Mouse (Mus musculus): ENCODE results near the gene Chrng.

Gene Chrng

DNA sequence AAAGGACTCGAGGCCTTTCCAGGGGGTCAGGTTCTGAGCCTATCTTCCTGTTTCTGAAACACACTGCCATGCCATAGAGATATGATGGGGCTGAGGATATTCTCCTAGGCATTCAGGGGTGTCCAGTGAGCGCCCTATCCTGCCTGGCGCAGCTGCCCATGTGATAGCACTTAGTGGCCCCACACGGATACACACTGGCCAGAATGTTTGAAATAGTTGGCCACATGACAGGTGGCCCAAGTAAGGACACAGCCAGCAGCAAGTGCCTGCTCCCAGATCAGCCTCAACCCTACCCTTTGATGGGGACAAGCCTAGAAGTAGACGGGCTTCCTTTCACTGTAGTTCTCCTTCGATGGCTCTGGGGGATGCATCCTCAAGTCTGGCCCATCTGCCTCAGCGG, at the start of gene Chrng:
Chrng (plus strand) TSS at position 193 of the 400 bp plus-strand sequence.
- no peak for DNase-seq (ENCODE audit: inconsistent age in 2 of 2, low spot score in 1 of 2)

DNA sequence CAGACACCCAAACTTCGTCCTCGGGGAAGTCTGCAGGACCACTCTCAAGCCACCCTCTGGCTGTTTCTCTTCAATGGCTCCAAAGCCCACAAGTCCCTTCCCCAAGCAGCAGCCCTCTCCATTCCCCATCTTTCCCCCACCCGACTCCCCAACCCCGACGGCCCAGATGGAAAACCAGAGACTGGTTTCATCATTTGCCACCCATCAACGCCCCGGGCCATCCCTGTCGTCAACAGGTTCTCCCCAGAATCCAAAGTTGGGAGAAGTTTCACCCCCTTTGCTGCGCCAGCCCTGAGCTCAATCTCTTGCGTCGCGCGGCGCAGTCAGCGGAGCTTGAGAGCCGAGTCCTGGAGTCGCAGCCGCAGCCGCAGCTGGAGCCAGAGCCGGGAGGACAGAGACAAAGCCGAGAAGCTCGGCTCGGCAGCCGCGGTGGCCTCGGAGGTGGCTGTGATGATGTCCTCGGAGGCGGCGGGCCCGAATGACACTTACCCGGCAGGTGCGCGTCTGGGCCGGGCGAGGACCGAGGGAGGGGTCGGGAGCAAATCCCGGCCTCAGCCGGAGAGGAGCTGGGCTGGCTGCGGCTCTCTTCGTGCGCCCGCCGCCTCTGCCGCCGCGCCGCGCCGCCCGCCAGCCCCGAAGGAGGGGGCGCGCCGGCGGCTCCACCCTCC, 48.8 kb upstream of the Chrng start:
- DNase-seq (ENCODE audit: inconsistent age in 2 of 2, low spot score in 1 of 2): no peak

DNA sequence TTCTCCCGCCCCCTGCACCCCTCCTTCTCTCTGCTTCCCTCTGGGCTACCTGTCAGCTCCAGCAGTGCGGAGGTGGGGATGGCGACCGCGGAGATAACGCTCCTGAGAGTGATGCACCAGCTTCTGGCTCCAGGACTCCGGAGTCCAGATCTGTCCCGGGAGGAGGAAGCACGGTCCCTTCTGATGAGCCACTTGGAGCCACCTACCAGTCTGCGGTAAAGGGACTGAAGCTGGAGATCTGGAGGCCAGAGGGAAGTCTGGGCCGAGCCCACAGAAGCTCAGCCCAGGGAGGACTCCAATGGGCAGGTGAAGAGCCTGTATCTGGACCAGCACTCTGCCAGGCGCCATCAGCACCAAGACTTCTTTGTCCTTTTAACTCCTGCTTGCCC, 48.3 kb upstream of the Chrng start, which contains the start of gene Ecel1:
Ecel1 (minus strand) TSS at position 323 of the 389 bp plus-strand sequence.
- DNase-seq (ENCODE audit: inconsistent age in 2 of 2, low spot score in 1 of 2): no peak

DNA sequence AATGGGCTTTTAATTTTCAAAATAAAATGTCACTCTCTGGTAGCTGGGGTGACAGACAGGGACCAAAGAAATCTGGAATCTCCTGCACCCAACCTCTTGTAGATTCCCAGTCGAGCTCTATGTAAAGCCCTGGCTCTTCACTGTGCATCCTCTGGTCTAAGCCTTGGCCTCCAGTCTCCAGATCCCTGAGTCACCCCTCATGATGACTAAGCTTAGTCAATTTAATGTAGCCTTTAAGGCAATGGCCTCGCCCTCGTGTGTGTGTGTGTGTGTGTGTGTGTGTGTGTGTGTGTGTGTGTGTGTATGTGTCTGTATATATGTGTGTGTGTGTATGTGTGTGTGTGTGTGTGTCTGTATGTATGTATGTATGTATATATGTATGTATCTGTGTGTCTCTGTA, 45.1 kb upstream of the Chrng start:
- DNase-seq (ENCODE audit: inconsistent age in 2 of 2, low spot score in 1 of 2): peak; percentile 48 to 78

DNA sequence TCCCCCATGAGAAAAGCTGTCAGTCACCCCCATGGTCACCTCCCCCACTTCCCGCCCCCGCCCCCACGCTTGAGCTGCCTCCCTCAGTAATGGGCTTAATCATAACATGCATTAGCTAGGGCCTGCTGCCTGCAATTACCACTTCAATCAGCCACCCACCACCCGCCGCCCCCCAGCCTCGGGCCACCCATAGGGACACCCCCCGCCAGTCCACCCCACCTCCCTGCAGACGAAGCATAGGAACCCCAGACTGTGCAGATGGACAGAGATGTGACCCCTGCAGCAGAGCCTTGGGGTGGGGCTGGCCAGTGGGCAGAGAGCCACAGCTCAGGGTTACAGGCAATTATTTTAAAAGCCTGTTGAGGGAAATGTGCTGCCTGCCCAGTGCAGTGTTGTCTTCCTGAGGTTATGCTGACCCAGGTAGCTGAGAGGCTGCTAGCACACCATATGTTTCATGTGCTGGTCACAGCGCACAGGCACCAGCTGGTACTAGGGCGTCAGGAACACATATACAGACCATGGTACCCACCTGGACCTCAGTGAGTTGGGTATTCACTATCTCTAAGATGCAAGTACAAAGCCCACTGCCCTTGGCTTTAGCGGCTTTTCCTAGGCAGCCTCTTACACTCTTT, 40.2 kb upstream of the Chrng start:
- DNase-seq (ENCODE audit: inconsistent age in 2 of 2, low spot score in 1 of 2): no peak

DNA sequence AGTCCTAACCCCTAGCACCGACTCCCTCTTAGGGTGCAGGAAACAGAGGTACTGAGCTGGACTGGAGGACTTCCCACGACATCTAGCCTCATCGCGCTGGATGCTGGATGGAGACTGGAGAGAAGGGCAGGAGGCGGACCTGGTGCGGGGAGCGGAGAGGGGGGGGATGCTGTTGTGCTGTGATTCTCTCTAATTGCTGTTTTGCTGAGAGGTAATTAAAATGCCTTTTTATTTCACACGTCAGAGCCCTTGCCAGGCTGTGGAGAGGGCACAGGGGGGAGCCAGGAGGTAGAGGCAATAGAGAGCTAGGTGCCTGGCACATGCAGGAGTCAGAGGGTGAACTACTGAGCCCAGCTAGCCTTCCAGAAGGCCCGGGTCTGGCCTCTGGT, 39.7 kb upstream of the Chrng start:
- no peak for DNase-seq (ENCODE audit: inconsistent age in 2 of 2, low spot score in 1 of 2)

DNA sequence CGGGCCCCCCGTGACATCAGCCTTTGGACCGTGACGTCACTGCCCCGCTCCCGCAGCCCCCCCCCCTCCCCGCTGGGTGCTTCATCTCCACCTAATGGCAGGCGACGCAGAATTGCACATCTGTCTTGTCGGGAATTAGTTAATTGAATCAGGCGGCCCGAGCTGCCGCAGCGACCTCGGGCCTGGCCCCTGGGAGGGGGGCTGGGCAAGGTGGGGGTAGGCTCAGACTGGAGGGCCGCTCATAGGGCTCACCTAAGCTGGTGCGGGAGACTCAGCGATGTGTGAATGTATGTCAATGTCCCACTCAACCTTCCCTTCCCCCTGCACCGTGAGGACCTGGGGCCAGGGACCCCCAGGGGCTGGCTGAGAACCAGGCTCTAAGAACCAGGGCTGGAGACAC, 34.0 kb upstream of the Chrng start:
- DNase-seq (ENCODE audit: inconsistent age in 2 of 2, low spot score in 1 of 2): no peak

DNA sequence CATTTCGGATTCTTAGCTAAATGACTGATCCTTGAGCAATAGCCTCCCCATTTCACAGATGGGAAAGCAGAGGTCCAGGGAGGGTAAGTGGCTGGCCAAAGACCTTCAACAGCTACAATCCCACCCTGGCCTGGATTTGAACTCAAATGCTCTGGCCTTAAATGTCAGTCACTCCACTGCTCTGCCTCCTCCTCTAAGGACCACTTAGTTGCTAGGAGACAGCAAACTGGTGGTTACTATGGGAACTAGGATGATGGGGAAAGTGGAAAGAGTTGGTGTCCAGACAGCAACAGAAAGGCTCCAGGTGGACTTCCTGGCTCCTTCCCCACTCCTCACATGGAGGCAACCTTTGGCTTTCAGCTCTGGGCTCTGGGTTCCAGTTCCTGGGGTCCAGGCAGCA, 33.1 kb upstream of the Chrng start:
- no peak for DNase-seq (ENCODE audit: inconsistent age in 2 of 2, low spot score in 1 of 2)

DNA sequence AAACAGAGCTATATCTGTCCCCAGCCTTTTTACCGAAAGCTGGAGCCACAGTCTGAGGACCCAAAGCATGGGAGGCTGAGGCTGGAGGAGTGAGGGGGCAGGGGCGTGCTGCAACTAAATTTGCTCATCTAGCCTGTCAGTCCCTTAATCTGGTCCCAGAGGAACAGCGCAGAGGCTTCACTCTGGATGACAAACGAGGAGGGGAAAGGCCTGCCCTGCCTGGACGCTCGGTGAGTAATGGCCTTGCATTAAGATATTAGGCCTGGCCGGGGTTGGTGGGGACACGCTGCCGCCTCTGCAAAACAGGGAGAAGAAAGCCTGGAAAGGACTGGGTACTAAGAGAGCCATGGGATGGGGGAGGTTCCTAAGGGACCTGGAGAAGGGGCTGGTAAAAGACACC, 32.1 kb upstream of the Chrng start:
- peak; percentile 52 to 75 for DNase-seq (ENCODE audit: inconsistent age in 2 of 2, low spot score in 1 of 2)

DNA sequence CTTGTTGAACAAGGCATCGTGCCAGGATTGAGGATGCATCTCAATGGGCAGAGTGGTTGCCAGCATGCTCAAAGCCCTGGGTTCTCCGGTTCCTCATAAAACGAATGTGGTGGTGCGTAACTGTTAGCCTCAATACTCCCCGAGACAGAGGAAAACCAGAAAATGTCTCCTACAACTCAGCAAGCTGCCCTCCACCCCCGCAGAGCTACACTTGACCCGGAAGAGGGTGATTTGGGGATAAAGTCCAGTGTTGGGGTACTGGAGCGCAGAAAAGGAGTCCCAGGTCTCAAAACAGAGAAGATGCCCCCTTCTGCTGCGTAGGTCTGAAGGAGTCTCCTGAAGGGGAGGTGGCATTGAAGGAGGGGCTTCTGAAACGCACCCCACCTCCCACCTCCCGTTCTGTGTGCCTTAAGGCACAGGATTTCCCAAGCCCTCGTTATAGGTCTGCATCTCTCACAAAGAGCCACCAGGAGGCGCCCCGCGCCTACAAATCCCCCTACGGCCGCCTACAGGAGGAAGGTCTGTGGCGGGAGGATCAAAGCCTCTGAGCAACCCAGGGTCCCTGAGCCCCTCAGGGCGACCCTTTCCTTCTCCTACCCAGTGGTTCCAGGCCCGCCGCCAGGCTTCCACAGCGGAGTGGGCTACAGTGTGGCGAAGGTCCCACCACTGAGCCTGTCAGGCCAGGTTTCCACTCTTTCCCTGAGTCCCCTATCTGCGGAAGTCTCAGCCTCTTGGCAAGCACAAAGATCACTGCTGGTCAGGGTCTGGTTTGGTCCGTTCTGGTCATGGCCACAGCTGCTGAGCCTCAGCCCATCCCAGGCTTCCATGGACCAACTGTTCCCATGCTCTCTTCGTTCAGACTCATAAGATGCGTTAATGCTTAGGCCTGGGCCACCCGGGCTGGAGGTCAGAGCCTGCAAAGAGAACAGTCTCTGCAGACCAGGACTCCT, 30.2 kb upstream of the Chrng start:
- DNase-seq (ENCODE audit: inconsistent age in 2 of 2, low spot score in 1 of 2): peak; percentile 75 to 89

DNA sequence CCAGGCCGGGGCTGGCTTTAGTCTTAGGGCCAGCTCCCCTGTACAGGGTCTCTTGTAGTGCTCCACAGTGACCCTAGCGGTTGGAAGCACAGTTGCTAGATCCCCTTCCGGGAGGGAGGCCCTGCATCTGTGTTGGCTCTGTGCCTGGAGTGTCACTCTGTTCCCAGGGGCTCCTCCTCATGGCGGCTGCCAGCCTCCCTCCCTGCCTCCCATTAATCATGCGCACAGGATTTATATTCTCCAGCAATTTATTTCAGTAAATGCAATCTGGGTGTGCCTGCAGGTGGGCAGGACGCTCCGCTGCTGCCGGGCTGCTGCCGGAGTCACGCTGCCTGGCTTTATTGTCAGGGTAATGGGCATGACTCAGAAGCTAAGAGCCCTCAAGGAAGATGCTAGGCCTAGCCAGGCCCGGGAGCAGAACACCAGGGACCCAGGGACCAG, 28.6 kb upstream of the Chrng start:
- peak; percentile 52 to 71 for DNase-seq (ENCODE audit: inconsistent age in 2 of 2, low spot score in 1 of 2)

DNA sequence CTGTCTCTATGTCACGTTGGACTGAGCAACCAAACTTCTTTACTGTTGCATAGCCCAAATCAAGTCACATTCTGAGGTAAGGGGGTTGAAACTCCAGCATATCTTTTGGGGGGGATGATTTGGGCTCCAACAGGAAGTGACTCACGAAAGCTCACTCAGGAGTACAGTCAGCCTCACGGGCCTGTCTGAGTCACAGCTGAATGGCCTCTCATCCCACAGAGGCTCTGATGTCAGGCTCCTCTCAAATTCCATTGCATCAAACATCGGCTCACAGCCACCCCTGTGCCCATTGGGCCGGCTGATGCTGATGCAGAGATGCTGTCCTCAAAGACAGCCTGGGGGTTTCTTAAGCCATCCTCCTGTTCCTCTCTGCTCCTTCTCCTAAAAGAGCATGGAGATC, 23.6 kb upstream of the Chrng start:
- DNase-seq (ENCODE audit: inconsistent age in 2 of 2, low spot score in 1 of 2): peak; percentile 85 to 86

DNA sequence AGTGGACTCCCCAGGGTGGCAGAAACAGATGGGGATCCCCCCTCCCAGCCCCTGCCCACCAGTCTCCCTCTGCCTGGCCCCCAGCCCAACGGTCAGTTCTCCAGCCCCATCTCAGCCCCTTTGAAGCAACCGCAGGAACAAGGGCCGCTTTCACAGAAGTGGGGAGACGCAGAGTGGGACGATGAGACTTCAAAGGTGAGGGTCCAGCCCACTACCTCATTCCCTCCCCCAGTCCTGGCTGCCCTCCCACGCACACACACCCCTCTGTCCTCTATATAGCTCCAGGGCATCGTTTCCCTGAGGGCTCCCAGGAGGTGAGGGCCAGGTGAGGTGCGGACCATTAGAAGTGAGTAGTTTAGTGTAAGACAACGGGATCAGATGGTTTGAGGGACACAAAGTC, 21.4 kb upstream of the Chrng start, which contains the start of gene Prss56:
Prss56 (plus strand) TSS at position 301 of the 400 bp plus-strand sequence.
- no peak for DNase-seq (ENCODE audit: inconsistent age in 2 of 2, low spot score in 1 of 2)

DNA sequence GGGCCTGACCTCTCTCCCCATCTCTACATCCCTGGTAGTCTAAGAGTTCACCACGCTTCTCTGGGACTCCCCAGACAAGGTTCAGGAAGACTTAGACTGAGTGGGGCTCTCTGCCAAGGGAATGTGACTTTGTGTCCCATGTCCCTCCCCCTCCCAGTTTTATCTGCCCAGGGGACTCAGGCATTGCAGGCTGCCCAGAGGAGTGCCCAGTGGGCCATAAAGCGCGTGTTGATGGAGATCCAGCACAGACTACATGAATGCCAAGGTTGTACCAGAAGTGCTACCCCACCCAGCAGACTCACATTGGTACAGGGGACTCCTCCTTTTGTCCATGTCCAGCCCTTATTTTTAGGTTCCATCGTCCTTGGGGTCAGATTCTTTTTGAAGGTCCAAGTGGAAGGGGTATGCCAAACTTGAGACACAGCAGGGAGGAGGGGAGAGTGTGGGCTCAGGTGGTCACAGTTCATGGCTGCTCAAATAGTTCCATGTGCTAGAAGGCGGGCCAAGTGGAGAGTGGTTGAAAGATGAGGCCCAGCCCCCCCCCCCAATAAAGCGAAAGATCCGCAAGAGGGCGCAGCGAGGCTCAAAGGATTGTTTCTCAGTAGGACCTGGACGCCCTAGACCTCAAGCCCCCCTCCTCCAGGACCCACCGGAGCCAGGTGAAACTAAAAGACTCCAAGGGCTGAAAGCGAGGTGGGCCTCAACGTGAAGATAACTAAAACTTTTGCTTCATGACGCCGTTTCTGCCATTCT, 20.3 kb upstream of the Chrng start:
- DNase-seq (ENCODE audit: inconsistent age in 2 of 2, low spot score in 1 of 2): peak in 1 of 2 experiments; percentile 54

DNA sequence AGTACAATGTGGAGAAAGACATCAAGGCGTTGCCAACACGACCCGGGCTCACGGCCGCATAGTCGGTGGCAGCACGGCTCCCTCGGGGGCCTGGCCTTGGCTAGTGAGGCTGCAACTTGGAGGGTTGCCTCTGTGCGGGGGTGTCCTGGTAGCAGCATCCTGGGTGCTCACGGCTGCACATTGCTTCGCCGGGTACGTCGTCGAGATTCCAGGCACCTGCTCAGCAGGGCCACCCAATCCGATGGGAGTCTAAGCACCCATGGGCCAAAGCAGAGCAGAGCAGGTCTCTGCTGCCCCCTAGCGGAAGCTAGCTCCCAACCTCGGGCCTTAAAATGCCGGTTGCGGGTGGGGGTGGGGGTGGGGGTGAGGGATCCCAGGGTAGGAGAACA, 19.7 kb upstream of the Chrng start:
- peak; percentile 81 to 92 for DNase-seq (ENCODE audit: inconsistent age in 2 of 2, low spot score in 1 of 2)

DNA sequence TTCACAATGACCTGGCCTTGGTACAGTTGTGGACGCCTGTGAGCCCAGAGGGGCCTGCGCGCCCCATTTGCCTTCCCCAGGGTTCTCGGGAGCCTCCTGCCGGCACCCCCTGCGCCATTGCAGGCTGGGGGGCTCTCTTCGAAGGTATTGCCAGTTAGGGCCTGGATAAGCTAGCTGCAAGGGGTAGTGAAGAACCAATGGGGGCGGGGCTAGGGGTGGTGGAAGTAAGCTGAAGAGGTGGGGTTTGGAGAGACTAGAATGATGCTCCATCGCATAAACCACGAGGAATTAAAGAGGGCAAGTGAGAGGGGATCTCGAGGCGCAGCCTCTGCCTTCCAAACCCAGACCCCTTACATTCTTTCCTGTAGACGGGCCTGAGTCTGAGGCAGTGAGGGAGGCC, 18.9 kb upstream of the Chrng start:
- DNase-seq (ENCODE audit: inconsistent age in 2 of 2, low spot score in 1 of 2): peak in 1 of 2 experiments; percentile 37

DNA sequence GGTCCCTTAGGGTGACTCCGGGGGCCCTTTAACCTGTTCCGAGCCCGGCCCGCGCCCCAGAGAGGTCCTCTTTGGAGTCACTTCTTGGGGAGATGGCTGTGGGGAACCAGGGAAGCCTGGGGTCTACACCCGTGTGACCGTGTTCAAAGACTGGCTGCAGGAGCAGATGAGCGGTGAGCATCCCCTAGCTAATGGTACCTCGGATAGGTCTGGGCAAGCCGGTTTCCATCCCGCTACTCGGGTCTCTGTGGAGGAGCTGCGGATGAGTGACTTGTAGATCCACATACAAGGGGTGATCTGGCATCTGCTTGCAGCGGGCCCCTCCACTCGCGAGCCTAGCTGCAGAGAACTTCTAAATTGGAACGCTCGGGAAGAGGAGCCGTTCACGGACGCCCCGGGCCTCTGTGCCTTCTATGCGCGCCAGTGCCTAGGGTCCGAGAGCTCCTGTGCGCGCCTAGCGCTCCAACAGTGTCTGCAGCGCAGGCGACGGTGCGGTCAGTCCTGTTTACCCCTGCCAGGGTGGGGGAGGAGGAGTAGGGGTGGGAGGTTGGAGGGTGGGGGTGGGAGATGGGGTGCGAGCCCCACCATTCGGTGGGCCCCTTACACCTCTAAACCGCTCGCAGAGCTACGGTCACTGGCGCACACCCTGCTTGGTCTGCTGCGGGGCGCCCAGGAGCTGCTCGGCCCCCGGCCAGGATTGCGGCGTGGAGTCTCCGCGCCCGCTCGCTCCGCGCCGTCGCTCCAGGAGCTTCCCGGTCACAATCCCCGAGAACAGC, 18.0 kb upstream of the Chrng start:
- DNase-seq (ENCODE audit: inconsistent age in 2 of 2, low spot score in 1 of 2): peak in 1 of 2 experiments; percentile 51

DNA sequence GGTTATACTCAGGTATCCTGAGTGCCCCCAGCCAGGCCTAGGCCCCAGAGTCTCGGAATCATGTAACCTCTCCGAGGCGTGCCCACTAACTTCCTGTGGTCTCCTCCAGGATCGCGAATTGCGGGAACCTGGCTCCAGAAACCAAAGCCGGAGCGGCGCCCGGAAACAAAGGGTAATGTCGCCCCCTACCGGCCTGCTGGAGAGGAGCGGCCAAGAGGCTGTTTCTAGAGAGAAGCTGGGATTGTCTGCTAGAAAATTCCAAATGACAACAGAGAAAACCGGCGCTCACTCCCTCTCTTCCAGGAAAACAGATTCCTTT, 17.5 kb upstream of the Chrng start:
- peak; percentile 71 to 90 for DNase-seq (ENCODE audit: inconsistent age in 2 of 2, low spot score in 1 of 2)

DNA sequence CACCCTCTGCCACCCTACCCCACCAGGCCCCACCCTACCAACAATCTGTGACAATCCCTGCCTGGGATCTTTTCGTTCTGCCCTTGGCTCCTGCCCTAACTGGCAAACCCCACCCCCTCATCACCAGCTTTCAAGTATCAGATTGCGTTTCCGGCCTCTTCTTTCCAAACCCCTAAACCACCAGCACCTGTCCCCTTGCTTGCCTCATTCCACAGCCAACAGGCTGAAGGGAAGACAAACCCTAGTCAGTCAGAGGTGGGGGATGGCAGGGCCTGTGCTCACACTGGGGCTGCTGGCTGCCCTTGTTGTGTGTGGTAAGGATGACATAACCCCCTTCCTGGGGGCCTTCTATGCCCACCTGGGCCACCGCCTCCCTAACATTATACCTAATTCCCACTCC, 14.0 kb upstream of the Chrng start, which contains the start of gene Chrnd:
Chrnd (plus strand) TSS at position 179 of the 400 bp plus-strand sequence.
- no peak for DNase-seq (ENCODE audit: inconsistent age in 2 of 2, low spot score in 1 of 2)

DNA sequence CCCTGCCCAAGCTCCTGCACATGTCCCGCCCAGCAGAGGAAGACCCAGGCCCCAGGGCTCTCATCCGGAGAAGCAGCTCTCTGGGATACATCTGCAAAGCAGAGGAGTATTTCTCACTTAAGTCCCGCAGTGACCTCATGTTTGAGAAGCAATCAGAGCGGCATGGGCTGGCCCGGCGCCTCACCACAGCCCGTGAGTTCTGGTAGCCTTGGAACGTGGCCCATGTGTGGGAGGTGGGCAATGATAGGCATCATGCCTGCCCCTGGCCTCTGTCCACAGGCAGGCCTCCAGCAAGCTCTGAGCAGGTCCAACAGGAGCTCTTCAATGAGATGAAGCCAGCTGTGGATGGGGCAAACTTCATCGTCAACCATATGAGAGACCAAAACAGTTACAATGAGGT, 7.2 kb upstream of the Chrng start:
- DNase-seq (ENCODE audit: inconsistent age in 2 of 2, low spot score in 1 of 2): no peak
